Mouse (Mus musculus): Measurements from ENCODE around the gene Abr. TPM values are rescaled to one million over a fixed set of nuclear protein-coding genes. Genes with fewer than 3 reads are reported as not detected.
A peak's percentile ranks its signal among the peaks of the same experiment; 100 is the strongest.

Gene Abr
- polyA plus RNA-seq (2012; ENCODE audit: insufficient read depth, insufficient read length, missing spikeins) = 145 and 158 TPM in 2 replicates

DNA sequence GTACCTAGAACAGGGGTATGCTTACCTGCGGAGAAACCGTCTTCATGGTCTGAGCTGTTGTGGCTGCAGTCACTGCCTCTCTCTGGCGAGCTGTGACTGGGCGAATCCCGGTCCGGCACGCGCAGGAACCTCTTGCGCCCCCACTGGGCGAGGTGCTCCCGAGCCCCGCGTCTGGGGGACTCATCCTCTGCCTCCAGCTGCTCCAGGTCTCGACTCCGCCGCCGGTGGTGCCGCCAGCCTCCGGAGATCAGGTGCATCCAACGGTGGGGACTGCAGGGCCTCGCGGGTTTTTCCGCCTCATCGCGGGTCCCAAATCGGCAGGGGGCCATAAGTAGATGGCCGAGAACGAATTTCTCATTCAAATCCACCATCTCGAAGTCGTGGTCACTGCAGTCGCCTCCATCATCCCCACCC is at the start of gene Abr:
TSS of gene Abr (minus strand) at position 163 of the 414 bp plus-strand sequence.
- Histone ChIP-seq H3K4me1 (ENCODE audit: control insufficient read depth, insufficient read depth, low read length) (peaks cover 41% of the 10 kb centered on the region), H3K4me3 (ENCODE audit: insufficient read depth, low read length) (peak within 1 kb of the TSS; percentile 99), H3K27ac (ENCODE audit: insufficient read depth, low read depth, low read length) (peak within 1 kb of the TSS; percentile 67)
- no peak; the same call in 1 of the 2 replicates for TF ChIP-seq CTCF (IDR thresholded peaks at IDR 0.05; ENCODE audit: low read depth, low read length)
- no peak for TF ChIP-seq POLR2A (IDR thresholded peaks at IDR 0.05; ENCODE audit: borderline replicate concordance, low read depth, low read length)

DNA sequence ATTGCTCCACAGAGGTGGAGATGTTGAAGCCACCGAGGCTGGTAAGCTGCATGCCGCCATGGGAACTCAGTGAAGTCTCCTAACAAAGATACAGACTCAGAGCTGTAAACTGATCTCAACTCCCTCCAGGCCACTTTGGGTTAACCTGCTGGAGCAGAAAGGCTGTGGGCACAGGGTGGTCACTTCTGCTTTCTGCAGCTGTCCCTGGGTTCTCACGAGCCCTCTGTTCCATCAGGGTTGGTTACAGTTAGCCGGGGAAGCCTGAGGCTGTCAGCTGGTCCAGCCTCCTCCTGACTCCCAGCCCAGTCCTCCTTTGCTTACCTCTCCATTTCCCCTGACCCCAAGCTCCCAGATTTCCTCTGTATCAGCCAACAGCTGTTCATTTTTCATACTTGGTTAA is 45.7 kb upstream of the Abr start:
- H3K4me3 ChIP-seq (ENCODE audit: insufficient read depth, low read length) = no peak overlapping the region
- H3K27ac ChIP-seq (ENCODE audit: insufficient read depth, low read depth, low read length) = no peak overlapping the region
- no peak for TF ChIP-seq CTCF (IDR thresholded peaks at IDR 0.05; ENCODE audit: low read depth, low read length)
- TF ChIP-seq POLR2A (IDR thresholded peaks at IDR 0.05; ENCODE audit: borderline replicate concordance, low read depth, low read length) = no peak
- H3K4me1 ChIP-seq (ENCODE audit: control insufficient read depth, insufficient read depth, low read length) = peaks cover 3% of the 10 kb centered on the region; the same call in 1 of the 2 replicates

GRCm38 (mm10) chr11:76666002-76666649 is 44.0 kb upstream of the Abr start:
- no peak for TF ChIP-seq CTCF (IDR thresholded peaks at IDR 0.05; ENCODE audit: low read depth, low read length)
- TF ChIP-seq POLR2A (IDR thresholded peaks at IDR 0.05; ENCODE audit: borderline replicate concordance, low read depth, low read length) = no peak
- H3K27ac ChIP-seq (ENCODE audit: insufficient read depth, low read depth, low read length) = no peak overlapping the region
- peak overlapping the region; percentile 29; the same call in 1 of the 2 replicates for H3K4me3 ChIP-seq (ENCODE audit: insufficient read depth, low read length)
- peaks cover 3% of the 10 kb centered on the region; the same call in 1 of the 2 replicates for H3K4me1 ChIP-seq (ENCODE audit: control insufficient read depth, insufficient read depth, low read length)

DNA sequence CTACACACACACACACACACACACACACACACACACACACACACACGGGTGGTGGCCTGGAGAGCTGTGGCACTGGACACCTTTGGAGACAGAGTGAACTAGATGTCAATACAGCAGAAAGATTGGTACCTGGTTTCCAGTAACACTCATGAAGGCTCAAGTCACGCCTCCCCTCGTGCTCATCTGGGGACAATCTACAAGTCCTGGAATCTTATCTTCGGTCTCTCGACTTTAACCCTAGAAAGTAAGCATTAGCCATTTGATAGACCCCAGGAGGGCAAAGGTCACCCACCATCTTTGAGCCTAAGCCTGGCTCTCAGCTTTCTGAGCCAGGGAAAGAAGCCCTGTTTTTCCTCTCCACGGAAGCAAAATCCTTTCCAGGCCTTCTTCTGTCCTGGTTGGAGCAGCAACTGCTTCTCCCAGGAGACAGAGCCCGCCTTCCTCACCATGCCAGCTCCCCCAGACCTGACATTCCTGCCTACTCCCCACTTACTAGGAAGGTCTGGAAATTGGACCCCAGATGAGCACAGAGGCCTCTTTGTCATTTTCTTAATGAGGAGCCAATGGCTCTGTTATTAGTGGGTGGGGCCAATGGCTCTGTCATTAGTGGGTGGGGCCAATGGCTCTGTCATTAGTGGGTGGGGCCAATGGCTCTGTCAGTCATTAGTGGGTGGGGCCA is 39.8 kb upstream of the Abr start:
- TF ChIP-seq POLR2A (IDR thresholded peaks at IDR 0.05; ENCODE audit: borderline replicate concordance, low read depth, low read length) = no peak
- TF ChIP-seq CTCF (IDR thresholded peaks at IDR 0.05; ENCODE audit: low read depth, low read length) = no peak
- no peaks in the 10 kb centered on the region for H3K4me1 ChIP-seq (ENCODE audit: control insufficient read depth, insufficient read depth, low read length)
- H3K4me3 ChIP-seq (ENCODE audit: insufficient read depth, low read length) = no peak overlapping the region
- H3K27ac ChIP-seq (ENCODE audit: insufficient read depth, low read depth, low read length) = no peak overlapping the region

DNA sequence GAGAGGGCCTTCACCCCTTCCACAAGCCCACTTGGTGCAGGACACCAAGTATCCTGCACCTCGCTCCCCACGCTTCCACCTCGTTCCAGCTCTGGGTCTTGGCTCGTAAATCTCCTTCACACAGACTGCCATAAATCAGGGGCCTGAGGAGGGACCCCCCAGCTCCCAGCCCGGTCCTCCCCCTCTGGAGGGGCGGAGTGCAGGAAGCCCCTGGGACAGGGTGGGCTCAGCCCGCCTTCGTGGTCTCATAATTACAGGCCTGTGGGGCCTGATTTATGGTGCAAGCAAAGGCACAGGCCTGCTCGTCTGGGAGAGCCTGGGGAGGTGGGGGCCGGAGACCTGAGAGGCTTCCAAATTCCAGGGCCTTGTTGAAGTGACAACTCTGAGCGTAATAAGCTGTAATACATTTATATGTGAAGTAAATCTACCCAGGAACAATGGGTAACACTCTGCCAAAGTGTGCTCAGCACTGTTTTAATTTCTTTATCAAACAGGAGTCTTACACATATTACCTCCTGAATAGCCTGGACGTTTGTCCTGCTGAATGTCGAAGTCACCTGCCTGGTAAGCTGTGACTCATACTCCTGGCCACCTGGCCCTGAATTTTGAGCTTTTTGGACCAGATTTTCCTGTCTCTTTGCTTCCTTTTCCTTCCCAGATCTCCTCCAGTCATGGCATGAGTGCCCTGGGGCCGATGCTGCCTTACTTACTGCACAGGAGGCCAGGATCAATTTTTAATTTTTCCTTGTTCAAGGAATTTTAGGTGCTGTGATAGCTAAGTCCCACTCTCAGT is 37.2 kb upstream of the Abr start:
- Histone ChIP-seq H3K27ac (ENCODE audit: insufficient read depth, low read depth, low read length) (no peak overlapping the region), H3K4me3 (ENCODE audit: insufficient read depth, low read length) (no peak overlapping the region), H3K4me1 (ENCODE audit: control insufficient read depth, insufficient read depth, low read length) (no peaks in the 10 kb centered on the region)
- TF ChIP-seq CTCF (IDR thresholded peaks at IDR 0.05; ENCODE audit: low read depth, low read length) = no peak
- TF ChIP-seq POLR2A (IDR thresholded peaks at IDR 0.05; ENCODE audit: borderline replicate concordance, low read depth, low read length) = no peak

DNA sequence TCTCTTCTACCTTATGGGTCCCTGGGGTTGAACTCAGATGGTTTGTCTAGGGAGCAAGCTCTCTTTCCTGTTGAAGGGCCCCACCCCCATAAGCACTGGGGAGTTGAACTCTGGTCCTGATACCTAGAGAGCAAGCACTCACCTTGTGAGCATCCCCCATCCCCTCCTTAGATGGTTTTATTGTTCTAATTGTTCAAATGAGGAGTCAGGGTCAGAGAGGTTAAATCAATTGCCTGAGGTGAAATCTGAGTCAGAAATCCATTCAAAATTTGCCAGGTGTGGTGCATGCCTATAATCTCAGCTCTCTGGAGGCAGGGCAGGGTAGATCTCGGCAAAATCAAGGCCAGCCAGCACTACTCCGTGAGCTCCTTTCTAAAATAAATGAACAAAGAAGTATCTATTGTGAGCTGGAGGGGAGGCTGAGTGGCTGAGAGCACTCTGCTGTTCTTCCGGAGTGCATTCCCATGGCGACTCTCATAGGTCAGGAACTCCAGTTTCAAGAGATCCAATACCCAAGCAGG is 35.4 kb upstream of the Abr start:
- TF ChIP-seq CTCF (IDR thresholded peaks at IDR 0.05; ENCODE audit: low read depth, low read length) (no peak), POLR2A (IDR thresholded peaks at IDR 0.05; ENCODE audit: borderline replicate concordance, low read depth, low read length) (no peak)
- Histone ChIP-seq H3K4me3 (ENCODE audit: insufficient read depth, low read length) (no peak overlapping the region), H3K4me1 (ENCODE audit: control insufficient read depth, insufficient read depth, low read length) (no peaks in the 10 kb centered on the region), H3K27ac (ENCODE audit: insufficient read depth, low read depth, low read length) (no peak overlapping the region)

GRCm38 (mm10) chr11:76655106-76655505 is 33.0 kb upstream of the Abr start:
- no peaks in the 10 kb centered on the region for H3K4me1 ChIP-seq (ENCODE audit: control insufficient read depth, insufficient read depth, low read length)
- H3K27ac ChIP-seq (ENCODE audit: insufficient read depth, low read depth, low read length) = no peak overlapping the region
- TF ChIP-seq CTCF (IDR thresholded peaks at IDR 0.05; ENCODE audit: low read depth, low read length) (no peak), POLR2A (IDR thresholded peaks at IDR 0.05; ENCODE audit: borderline replicate concordance, low read depth, low read length) (no peak)
- no peak overlapping the region for H3K4me3 ChIP-seq (ENCODE audit: insufficient read depth, low read length)

GRCm38 (mm10) chr11:76652838-76653334 is 30.8 kb upstream of the Abr start:
- Histone ChIP-seq H3K4me3 (ENCODE audit: insufficient read depth, low read length) (no peak overlapping the region), H3K4me1 (ENCODE audit: control insufficient read depth, insufficient read depth, low read length) (no peaks in the 10 kb centered on the region)
- no peak for TF ChIP-seq POLR2A (IDR thresholded peaks at IDR 0.05; ENCODE audit: borderline replicate concordance, low read depth, low read length)
- no peak for TF ChIP-seq CTCF (IDR thresholded peaks at IDR 0.05; ENCODE audit: low read depth, low read length)

GRCm38 (mm10) chr11:76650862-76651560 is 28.9 kb upstream of the Abr start:
- H3K4me3 ChIP-seq (ENCODE audit: insufficient read depth, low read length) = no peak overlapping the region
- TF ChIP-seq CTCF (IDR thresholded peaks at IDR 0.05; ENCODE audit: low read depth, low read length) = no peak
- TF ChIP-seq POLR2A (IDR thresholded peaks at IDR 0.05; ENCODE audit: borderline replicate concordance, low read depth, low read length) = no peak
- H3K4me1 ChIP-seq (ENCODE audit: control insufficient read depth, insufficient read depth, low read length) = peaks cover 3% of the 10 kb centered on the region
- no peak overlapping the region for H3K27ac ChIP-seq (ENCODE audit: insufficient read depth, low read depth, low read length)

More at GRCm38 (mm10) chr11:76652838-76653334, 30.8 kb upstream of the Abr start:
- H3K27ac ChIP-seq (ENCODE audit: insufficient read depth, low read depth, low read length) = no peak overlapping the region

Data from bone marrow macrophage, adult 2 months (primary cell).